In genomic region chr3:100488251-100489132, GRCm38 (mm10) we compare ENCODE assay signal across 8 mouse cellular contexts. TPM values are rescaled to one million over a fixed set of nuclear protein-coding genes. Genes with fewer than 3 reads are reported as not detected.
A peak's percentile ranks its signal among the peaks of the same experiment; 100 is the strongest.
DNase-seq lines count a peak whose midpoint lies in the region; ATAC-seq and TF ChIP-seq lines count a peak whose summit lies in the region.

No protein-coding gene starts in this region.

- no peak for TF ChIP-seq POLR2A in bone marrow, adult 2 months (IDR thresholded peaks at IDR 0.05; ENCODE audit: borderline replicate concordance, control insufficient read depth, low read depth, low read length)
- TF ChIP-seq POLR2A in lung, adult 2 months (IDR thresholded peaks at IDR 0.05; ENCODE audit: borderline replicate concordance, extremely low read depth, low read depth, low read length), result no peak
- no peak for TF ChIP-seq POLR2A in thymus, adult 2 months (IDR thresholded peaks at IDR 0.05; ENCODE audit: control insufficient read depth, extremely low read depth, insufficient read depth, low read length, poor library complexity)

- ATAC-seq in heart, embryonic 15.5 days (replicated peaks; ENCODE audit: insufficient number of reproducible peaks, insufficient read depth, low FRiP score, low read depth), result peak; percentile 34
- peak; percentile 14 for ATAC-seq in neural tube, embryonic 15.5 days (ENCODE audit: low FRiP score)

- H3K4me3 ChIP-seq in bone marrow, adult 2 months (replicated peaks; ENCODE audit: control insufficient read depth, low read depth, low read length), result peak overlapping the region; percentile 94
- H3K4me3 ChIP-seq in forebrain, embryonic 10.5 days, result peak overlapping the region; percentile 77
- H3K4me3 ChIP-seq in heart, embryonic 15.5 days, result peak overlapping the region; percentile 71
- peak overlapping the region; percentile 82 for H3K4me3 ChIP-seq in lung, adult 2 months (replicated peaks; ENCODE audit: extremely low read depth, low read depth, low read length)
- peak overlapping the region; percentile 73 for H3K4me3 ChIP-seq in neural tube, embryonic 15.5 days (replicated peaks)
- peak overlapping the region; percentile 55 for H3K4me3 ChIP-seq in thymus, adult 2 months (ENCODE audit: control insufficient read depth, insufficient read depth, low read length)

- WGBS in bone marrow, adult 2 months, result under 1% methylated on average over 66 of the region's 66 CpGs
- WGBS in forebrain, embryonic 10.5 days, result under 1% methylated on average over 65 of the region's 66 CpGs
- WGBS in heart, embryonic 15.5 days, result under 1% methylated on average over 66 of the region's 66 CpGs
- under 1% methylated on average over 66 of the region's 66 CpGs for WGBS in lung, adult 2 months
- under 1% methylated on average over 66 of the region's 66 CpGs for WGBS in neural tube, embryonic 15.5 days
- under 1% methylated on average over 62 of the region's 66 CpGs for WGBS in thymus, adult 2 months

- H3K9me3 ChIP-seq in forebrain, embryonic 10.5 days, result no peaks in the 10 kb centered on the region
- no peaks in the 10 kb centered on the region for H3K9me3 ChIP-seq in heart, embryonic 15.5 days (replicated peaks)
- H3K9me3 ChIP-seq in neural tube, embryonic 15.5 days (replicated peaks), result no peaks in the 10 kb centered on the region

- peak overlapping the region; percentile 98 for H3K4me2 ChIP-seq in heart, embryonic 15.5 days
- H3K4me2 ChIP-seq in neural tube, embryonic 15.5 days, result peak overlapping the region; percentile 99

- TF ChIP-seq CTCF in bone marrow, adult 2 months (IDR thresholded peaks at IDR 0.05; ENCODE audit: control insufficient read depth, insufficient read depth, low read length), result peak; percentile 5; the same call in 1 of the 2 replicates
- TF ChIP-seq CTCF in lung, adult 2 months (IDR thresholded peaks at IDR 0.05; ENCODE audit: insufficient read depth, low read length), result no peak
- no peak for TF ChIP-seq CTCF in thymus, adult 2 months (IDR thresholded peaks at IDR 0.05; ENCODE audit: borderline replicate concordance, control insufficient read depth, extremely low read depth, insufficient read depth, low read length, poor library complexity)

- peak overlapping the region; percentile 92 for H3K27ac ChIP-seq in bone marrow, adult 2 months (ENCODE audit: control insufficient read depth, insufficient read depth, low read depth, low read length, poor library complexity)
- H3K27ac ChIP-seq in forebrain, embryonic 10.5 days, result peak overlapping the region; percentile 88
- no peak overlapping the region for H3K27ac ChIP-seq in heart, embryonic 15.5 days
- no peak overlapping the region for H3K27ac ChIP-seq in neural tube, embryonic 15.5 days (replicated peaks)
- H3K27ac ChIP-seq in thymus, adult 2 months (ENCODE audit: control insufficient read depth, insufficient read depth, low read length), result no peak overlapping the region

- peaks cover 2% of the 10 kb centered on the region; the same call in 1 of the 2 replicates for H3K4me1 ChIP-seq in bone marrow, adult 2 months (ENCODE audit: control insufficient read depth, insufficient read depth, low read length)
- peaks cover 33% of the 10 kb centered on the region for H3K4me1 ChIP-seq in forebrain, embryonic 10.5 days
- H3K4me1 ChIP-seq in heart, embryonic 15.5 days (replicated peaks), result peaks cover 10% of the 10 kb centered on the region
- 0 out of 2 replicates have a peak, but pooled peaks cover 2% of the 10 kb centered on the region for H3K4me1 ChIP-seq in lung, adult 2 months (ENCODE audit: control insufficient read depth, insufficient read depth, low read length)
- H3K4me1 ChIP-seq in neural tube, embryonic 15.5 days, result peaks cover 23% of the 10 kb centered on the region
- peaks cover 10% of the 10 kb centered on the region for H3K4me1 ChIP-seq in thymus, adult 2 months (replicated peaks; ENCODE audit: control insufficient read depth, insufficient read depth, low read length)

- H3K36me3 ChIP-seq in forebrain, embryonic 10.5 days (replicated peaks), result no peaks in the 10 kb centered on the region
- H3K36me3 ChIP-seq in heart, embryonic 15.5 days, result no peaks in the 10 kb centered on the region
- H3K36me3 ChIP-seq in neural tube, embryonic 15.5 days, result no peaks in the 10 kb centered on the region
- H3K36me3 ChIP-seq in thymus, adult 2 months (ENCODE audit: control insufficient read depth, insufficient read depth, low read length), result no peaks in the 10 kb centered on the region

- H3K27me3 ChIP-seq in forebrain, embryonic 10.5 days (ENCODE audit: poor library complexity, severe bottlenecking), result peaks cover 60% of the 10 kb centered on the region
- peaks cover 33% of the 10 kb centered on the region for H3K27me3 ChIP-seq in heart, embryonic 15.5 days
- peaks cover 50% of the 10 kb centered on the region for H3K27me3 ChIP-seq in neural tube, embryonic 15.5 days (replicated peaks)
- H3K27me3 ChIP-seq in thymus, adult 2 months (ENCODE audit: control insufficient read depth, insufficient read depth, low read length), result no peaks in the 10 kb centered on the region; the same call in 1 of the 2 replicates

- H3K9ac ChIP-seq in heart, embryonic 15.5 days, result peak overlapping the region; percentile 61
- peak overlapping the region; percentile 51 for H3K9ac ChIP-seq in neural tube, embryonic 15.5 days (replicated peaks)

- peak; percentile 55 to 68 for DNase-seq in CD8-positive naive resting alpha-beta T cell, adult 2 months (ENCODE audit: low read depth in 2 of 2, low spot score in 2 of 2)
- peak; percentile 57 for DNase-seq in forebrain, embryonic 10.5 days (ENCODE audit: extremely low spot score, low spot score)
- DNase-seq in kidney, postnatal 10 days, result peak; percentile 82
- DNase-seq in lung, adult 2 months, result peak; percentile 75
- DNase-seq in thymus, adult 2 months, result peak; percentile 50

RNA-seq across cellular contexts. Expression of gene Tent5c, which starts 0.6 kb away (rescaled TPM):
- polyA plus RNA-seq in bone marrow, adult 2 months (2011; ENCODE audit: insufficient read depth, insufficient read length, low replicate concordance, missing spikeins), result 151 and 236 TPM in 2 replicates
- 1.7 and 2.1 TPM in 2 replicates for polyA plus RNA-seq in forebrain, embryonic 10.5 days (2016; fragmentation: Nextera tagmentation; extraction: Ambion mirVana)
- 28.5 and 34.7 TPM in 2 replicates for polyA plus RNA-seq in heart, embryonic 15.5 days (2015; fragmentation: Nextera tagmentation; extraction: Ambion mirVana)
- polyA plus RNA-seq in lung, adult 2 months (2012; rRNA removed), result 11.4 and 12.1 TPM in 2 replicates
- polyA plus RNA-seq in neural tube, embryonic 15.5 days (2015; fragmentation: Nextera tagmentation; extraction: Ambion mirVana), result 3.0 and 3.7 TPM in 2 replicates
- polyA plus RNA-seq in thymus, adult 2 months (2012; rRNA removed), result 5.3 and 5.7 TPM in 2 replicates

Comparison
In these comparisons a context has a peak if more than half of its experiments do, and no peak if none do; other contexts are left out.
1. H3K27ac ChIP-seq: peak in bone marrow, adult 2 months (single experiment) and forebrain, embryonic 10.5 days (single experiment); none in heart, embryonic 15.5 days (single experiment), neural tube, embryonic 15.5 days (single experiment) and thymus, adult 2 months (single experiment).
2. Peak in every context shown above with its lines, with median percentiles within 50 percentile points of each other: DNase-seq and H3K4me3 ChIP-seq.